Mouse (Mus musculus) ES-Bruce4 (cell line): ENCODE data around the gene Ina.

Source experiments
- CTCF ChIP-seq: IDR thresholded peaks from one replicate; pipeline ENCODE4 v1.8.1; 2011; ENCODE audit warnings: low read depth, low read length
- EP300 ChIP-seq: IDR thresholded peaks from 2 replicates; pipeline ENCODE4 v1.6.1; 2011; ENCODE audit warnings: low read depth, low read length; ENCODE audit not compliant: insufficient read depth

GRCm38 (mm10) chr19:46978920-46979780 is 35.3 kb upstream of the Ina start:
- no peak for TF ChIP-seq CTCF
- no peak for TF ChIP-seq EP300
